Mouse (Mus musculus) neural tube, embryonic 14.5 days (tissue): ENCODE measurements at regions not wholly inside any gene's neighbourhood (a gene's known extent, or its start where the extent isn't known, plus 50 kb on each side); places are given as distances from the start of the nearest gene placed in this dataset.

ENCODE experiments used
- ATAC-seq: fragments of 200-750 bp; cut with Nextera tagmentation; 2 replicates; pipeline ENCODE4 v1.8.0; 2017; ENCODE audit warnings: low read depth, mild to moderate bottlenecking, moderate TSS enrichment, moderate library complexity
- H3K27ac ChIP-seq: fragments of 300-500 bp; sonication (generic); 2 replicates; pipeline ENCODE4 v1.5.1; 2014; ENCODE audit warnings: low read depth, mild to moderate bottlenecking, control low read depth, low read length, moderate library complexity, mixed read lengths
- H3K27me3 ChIP-seq: fragments of 300-500 bp; sonication (generic); 2 replicates; pipeline ENCODE4 v1.6.1; 2014; ENCODE audit warnings: low read length; ENCODE audit not compliant: control insufficient read depth, insufficient read depth
- H3K36me3 ChIP-seq: fragments of 300-500 bp; sonication (generic); 2 replicates; pipeline ENCODE4 v1.6.1; 2014; ENCODE audit warnings: low read length, mixed read lengths; ENCODE audit not compliant: control insufficient read depth, insufficient read depth
- H3K4me1 ChIP-seq: fragments of 300-500 bp; sonication (generic); 2 replicates; pipeline ENCODE4 v1.6.1; 2014; ENCODE audit warnings: low read length; ENCODE audit not compliant: control insufficient read depth, insufficient read depth
- H3K4me2 ChIP-seq: fragments of 300-500 bp; sonication (generic); 2 replicates; pipeline ENCODE4 v1.6.1; 2014; ENCODE audit warnings: mild to moderate bottlenecking, low read depth, low read length, control low read depth
- H3K4me3 ChIP-seq: fragments of 300-500 bp; sonication (generic); 2 replicates; pipeline ENCODE4 v1.5.1; 2014; ENCODE audit warnings: low read depth, low read length, control low read depth, mixed read lengths
- H3K9ac ChIP-seq: fragments of 300-500 bp; sonication (generic); replicated peaks from 2 replicates; pipeline ENCODE4 v1.6.1; 2014; ENCODE audit warnings: low read depth, mild to moderate bottlenecking, control low read depth, low read length, mixed read lengths
- H3K9me3 ChIP-seq: fragments of 300-500 bp; sonication (generic); 2 replicates; pipeline ENCODE4 v1.6.1; 2016; ENCODE audit warnings: low read length; ENCODE audit not compliant: control insufficient read depth
- WGBS: fragments of 180-500 bp; shearing (Covaris S2); extraction: QIAGEN DNeasy Blood & Tissue Kit; methylation state at CpG from one replicate; pipeline ENCODE4 v1.1.7; 2014; 5-methylcytosine and 5-hydroxymethylcytosine counted together

DNA sequence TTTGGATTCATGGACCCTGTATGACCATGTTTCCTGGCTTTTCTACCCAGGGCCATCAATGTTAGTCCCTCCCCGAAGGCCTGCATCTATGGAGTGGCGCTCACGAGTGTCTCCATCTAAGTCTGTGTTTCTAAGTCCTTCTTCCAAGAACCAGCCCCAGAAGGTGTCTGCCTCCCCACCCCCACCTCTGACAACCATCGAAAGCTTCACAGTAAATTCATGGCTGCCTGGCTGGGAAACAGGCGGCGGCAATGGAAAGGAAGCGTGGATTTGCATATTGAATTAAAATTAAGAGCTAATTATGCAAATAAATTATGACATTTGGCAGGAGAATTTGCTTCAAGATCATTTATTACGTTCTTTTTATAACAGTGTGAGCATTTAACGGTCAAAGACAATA is 83.9 kb downstream of the Hif1an start:
- Histone ChIP-seq H3K4me2 (no peak overlapping the region), H3K27ac (no peak overlapping the region), H3K4me3 (no peak overlapping the region), H3K9ac (no peak overlapping the region), H3K27me3 (peaks cover 3% of the 10 kb centered on the region; the same call in 1 of the 2 replicates), H3K4me1 (peaks cover 5% of the 10 kb centered on the region; the same call in 1 of the 2 replicates), H3K36me3 (no peaks in the 10 kb centered on the region), H3K9me3 (no peaks in the 10 kb centered on the region)
- WGBS = 52% methylated on average over 9 of the region's 9 CpGs
- ATAC-seq = no peak

DNA sequence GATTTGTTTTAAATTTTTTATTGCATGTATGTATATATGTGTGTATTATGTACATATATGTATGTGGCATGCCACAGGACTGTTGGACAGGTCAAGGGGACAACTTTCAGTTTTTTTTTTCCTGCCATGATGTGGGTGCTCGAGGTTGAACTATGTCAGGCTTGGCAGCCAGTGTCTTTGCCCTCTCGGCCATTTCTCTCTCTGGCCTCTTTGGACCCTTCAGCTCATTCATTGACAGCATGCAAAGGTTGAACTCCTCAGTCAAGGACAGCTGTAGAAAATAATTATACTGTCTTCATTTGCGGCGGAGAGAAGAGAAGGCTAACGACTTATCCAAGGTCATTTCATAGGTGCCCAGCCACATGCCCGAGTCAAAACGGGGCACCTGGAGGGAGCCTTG is 86.6 kb downstream of the Hif1an start:
- Histone ChIP-seq H3K4me1 (peaks cover 5% of the 10 kb centered on the region; the same call in 1 of the 2 replicates), H3K9me3 (no peaks in the 10 kb centered on the region), H3K36me3 (no peaks in the 10 kb centered on the region), H3K27me3 (peaks cover 3% of the 10 kb centered on the region; the same call in 1 of the 2 replicates), H3K27ac (no peak overlapping the region), H3K4me3 (no peak overlapping the region), H3K4me2 (no peak overlapping the region), H3K9ac (no peak overlapping the region)
- WGBS = 61% methylated on average over 7 of the region's 7 CpGs
- no peak for ATAC-seq

DNA sequence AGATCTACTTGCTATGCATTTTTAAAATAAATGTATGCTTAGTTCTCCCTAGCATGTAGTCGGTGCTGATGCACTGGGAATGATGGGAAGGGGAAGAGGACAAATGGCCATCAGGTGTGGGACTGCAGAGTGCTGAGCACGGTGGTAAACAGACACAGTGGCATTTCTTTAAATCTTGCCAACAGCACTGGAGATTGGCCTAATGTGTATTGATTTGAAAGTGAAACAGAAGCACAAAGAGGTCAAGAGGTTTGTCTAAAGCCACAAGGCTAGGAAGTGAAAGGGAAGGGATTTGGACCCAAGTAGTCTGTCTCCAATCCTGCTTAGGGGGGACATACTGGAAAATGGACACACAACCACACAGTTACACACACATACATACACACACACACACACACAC is 88.2 kb downstream of the Hif1an start:
- peaks cover 3% of the 10 kb centered on the region for H3K27me3 ChIP-seq
- H3K9me3 ChIP-seq = no peaks in the 10 kb centered on the region
- H3K4me1 ChIP-seq = peaks cover 5% of the 10 kb centered on the region; the same call in 1 of the 2 replicates
- ATAC-seq = no peak
- 43% methylated on average over 2 of the region's 2 CpGs for WGBS
- H3K9ac ChIP-seq = no peak overlapping the region
- H3K4me3 ChIP-seq = no peak overlapping the region
- no peak overlapping the region for H3K27ac ChIP-seq
- H3K4me2 ChIP-seq = no peak overlapping the region
- H3K36me3 ChIP-seq = no peaks in the 10 kb centered on the region

DNA sequence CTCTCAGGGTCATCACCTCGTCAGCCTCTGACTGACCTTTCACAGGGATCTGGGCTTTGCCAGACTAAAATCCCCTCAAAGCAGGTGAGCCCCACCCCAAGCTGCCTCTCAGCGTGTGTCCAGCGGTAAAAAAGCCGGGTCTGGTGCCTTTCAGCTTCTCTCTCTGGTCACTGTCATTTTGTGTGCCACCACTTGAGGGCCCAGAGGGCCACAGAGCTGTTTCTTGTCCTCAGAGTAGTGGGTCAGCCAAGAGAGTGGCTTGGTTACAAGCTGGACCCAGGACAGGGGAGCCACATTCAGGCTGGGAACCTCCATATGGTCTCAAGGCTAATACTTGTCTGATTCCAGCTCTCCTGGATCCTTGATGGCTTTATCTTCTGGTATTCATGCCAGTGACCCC is 89.0 kb downstream of the Hif1an start:
- 4% methylated on average over 4 of the region's 4 CpGs for WGBS
- H3K27me3 ChIP-seq = peaks cover 3% of the 10 kb centered on the region
- no peak for ATAC-seq

DNA sequence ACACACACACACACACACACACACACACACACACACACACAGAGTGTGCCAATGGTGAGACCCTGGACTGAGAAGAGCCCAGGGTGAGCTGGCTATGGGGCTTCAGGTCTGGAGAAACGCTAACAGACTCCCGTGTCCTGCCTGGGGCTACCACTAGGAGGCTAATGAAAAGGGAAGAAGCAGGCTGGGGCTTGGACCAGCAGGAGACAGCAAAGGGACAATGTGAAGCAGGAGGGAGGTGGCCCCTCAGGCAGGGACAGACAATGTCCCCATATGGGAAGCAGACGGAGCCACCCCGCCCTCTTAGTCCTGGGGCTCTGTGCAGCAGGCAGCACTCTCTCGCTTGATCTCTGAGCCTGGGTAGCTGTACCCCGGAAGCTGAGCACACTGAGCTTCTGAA is 93.1 kb downstream of the Hif1an start:
- Histone ChIP-seq H3K27me3 (no peaks in the 10 kb centered on the region; the same call in 1 of the 2 replicates), H3K4me2 (no peak overlapping the region), H3K9me3 (no peaks in the 10 kb centered on the region), H3K4me1 (no peaks in the 10 kb centered on the region), H3K27ac (no peak overlapping the region), H3K9ac (no peak overlapping the region), H3K36me3 (no peaks in the 10 kb centered on the region), H3K4me3 (no peak overlapping the region)
- no peak for ATAC-seq
- 1% methylated on average over 6 of the region's 6 CpGs for WGBS

More for the DNA sequence above, 89.0 kb downstream of the Hif1an start:
- H3K27ac ChIP-seq = no peak overlapping the region
- no peak overlapping the region for H3K4me2 ChIP-seq
- H3K9me3 ChIP-seq = no peaks in the 10 kb centered on the region
- H3K36me3 ChIP-seq = no peaks in the 10 kb centered on the region
- H3K4me3 ChIP-seq = no peak overlapping the region
- peaks cover 5% of the 10 kb centered on the region; the same call in 1 of the 2 replicates for H3K4me1 ChIP-seq
- H3K9ac ChIP-seq = no peak overlapping the region

DNA sequence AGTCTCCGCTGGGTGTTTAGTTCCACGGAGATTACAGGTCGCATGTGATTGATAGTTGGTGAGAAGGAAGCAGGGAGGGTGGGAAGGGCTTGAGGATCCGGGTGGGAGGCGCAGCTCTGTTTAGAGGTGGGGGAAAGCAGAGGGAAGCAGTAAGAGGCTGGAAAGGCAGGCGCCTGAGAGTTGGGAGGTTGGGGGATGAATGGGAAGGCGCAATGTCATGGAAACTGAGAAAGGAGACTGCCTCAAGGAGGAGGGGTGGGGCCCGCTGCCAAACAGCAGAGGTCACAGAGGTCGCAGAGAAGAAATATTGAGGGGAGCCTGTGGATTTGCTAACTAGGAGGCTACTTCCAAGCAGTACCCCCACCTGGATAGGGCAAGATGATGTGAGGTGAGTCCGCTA is 96.5 kb upstream of the Pax2 start:
- H3K27ac ChIP-seq = no peak overlapping the region
- H3K27me3 ChIP-seq = no peaks in the 10 kb centered on the region; the same call in 1 of the 2 replicates
- H3K4me2 ChIP-seq = no peak overlapping the region
- no peak overlapping the region for H3K9ac ChIP-seq
- H3K4me1 ChIP-seq = no peaks in the 10 kb centered on the region
- ATAC-seq = no peak
- WGBS = 13% methylated on average over 10 of the region's 10 CpGs
- H3K9me3 ChIP-seq = no peaks in the 10 kb centered on the region
- H3K36me3 ChIP-seq = no peaks in the 10 kb centered on the region
- no peak overlapping the region for H3K4me3 ChIP-seq

DNA sequence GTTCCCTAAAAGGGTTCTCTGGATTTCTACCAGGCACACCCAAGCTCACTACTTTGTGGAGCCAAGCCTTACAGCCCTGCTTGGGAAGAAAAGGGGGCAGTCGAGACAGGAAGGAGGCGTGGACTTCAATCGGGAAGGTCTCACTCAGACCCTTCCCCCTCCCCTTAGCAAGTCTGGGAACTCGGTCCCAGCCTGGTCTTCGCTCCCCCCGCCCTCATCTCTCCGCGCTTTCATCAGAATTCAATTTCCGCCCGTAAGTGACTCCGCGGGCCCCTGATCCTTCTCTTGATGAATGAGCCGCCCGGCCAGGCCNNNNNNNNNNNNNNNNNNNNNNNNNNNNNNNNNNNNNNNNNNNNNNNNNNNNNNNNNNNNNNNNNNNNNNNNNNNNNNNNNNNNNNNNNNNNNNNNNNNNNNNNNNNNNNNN is 86.3 kb upstream of the Pax2 start:
- 0% methylated on average over 14 of the region's 14 CpGs for WGBS
- no peaks in the 10 kb centered on the region for H3K36me3 ChIP-seq
- no peak overlapping the region for H3K9ac ChIP-seq
- peak overlapping the region; percentile 73 for H3K27ac ChIP-seq
- peak overlapping the region; percentile 39 for H3K4me2 ChIP-seq
- ATAC-seq = peak; percentile 18; the same call in 1 of the 2 replicates
- H3K4me3 ChIP-seq = no peak overlapping the region
- H3K9me3 ChIP-seq = no peaks in the 10 kb centered on the region
- peaks cover 28% of the 10 kb centered on the region for H3K4me1 ChIP-seq
- peaks cover 16% of the 10 kb centered on the region for H3K27me3 ChIP-seq

DNA sequence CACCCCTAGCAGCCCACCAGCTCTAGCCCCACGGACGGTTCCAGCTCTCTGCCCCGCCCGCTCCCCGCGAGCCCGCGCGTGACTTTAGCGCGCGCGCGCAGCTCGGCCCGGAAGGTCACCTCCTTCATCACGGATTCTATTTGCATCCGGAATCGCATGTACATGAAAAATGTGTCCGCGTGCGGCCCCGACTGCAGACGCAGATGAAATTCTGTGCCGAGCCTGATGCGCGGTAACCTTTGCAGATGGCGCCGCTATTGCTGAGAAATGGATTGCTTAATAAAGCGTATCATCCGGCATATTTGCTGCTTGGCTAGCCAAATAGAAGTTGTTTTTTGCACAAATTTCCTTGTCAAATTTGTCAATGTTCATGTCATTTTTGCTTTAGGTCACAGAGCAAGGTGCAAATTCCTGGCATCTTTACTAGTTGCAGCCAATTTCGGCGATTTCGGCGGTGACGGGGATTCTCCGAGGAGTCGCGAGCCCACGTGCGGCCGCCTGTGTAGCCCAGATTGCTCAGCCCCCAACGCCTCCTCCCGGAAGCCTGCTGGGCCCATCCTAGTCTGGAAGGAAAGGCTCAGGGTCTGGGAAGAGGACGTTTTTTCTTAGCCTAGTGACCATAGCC is 81.1 kb upstream of the Pax2 start:
- Histone ChIP-seq H3K27me3 (peaks cover 35% of the 10 kb centered on the region), H3K4me1 (peaks cover 24% of the 10 kb centered on the region), H3K4me3 (peak overlapping the region; percentile 17), H3K4me2 (peak overlapping the region; percentile 38), H3K27ac (no peak overlapping the region), H3K9me3 (no peaks in the 10 kb centered on the region), H3K9ac (no peak overlapping the region), H3K36me3 (no peaks in the 10 kb centered on the region)
- ATAC-seq = no peak
- WGBS = 5% methylated on average over 45 of the region's 45 CpGs

DNA sequence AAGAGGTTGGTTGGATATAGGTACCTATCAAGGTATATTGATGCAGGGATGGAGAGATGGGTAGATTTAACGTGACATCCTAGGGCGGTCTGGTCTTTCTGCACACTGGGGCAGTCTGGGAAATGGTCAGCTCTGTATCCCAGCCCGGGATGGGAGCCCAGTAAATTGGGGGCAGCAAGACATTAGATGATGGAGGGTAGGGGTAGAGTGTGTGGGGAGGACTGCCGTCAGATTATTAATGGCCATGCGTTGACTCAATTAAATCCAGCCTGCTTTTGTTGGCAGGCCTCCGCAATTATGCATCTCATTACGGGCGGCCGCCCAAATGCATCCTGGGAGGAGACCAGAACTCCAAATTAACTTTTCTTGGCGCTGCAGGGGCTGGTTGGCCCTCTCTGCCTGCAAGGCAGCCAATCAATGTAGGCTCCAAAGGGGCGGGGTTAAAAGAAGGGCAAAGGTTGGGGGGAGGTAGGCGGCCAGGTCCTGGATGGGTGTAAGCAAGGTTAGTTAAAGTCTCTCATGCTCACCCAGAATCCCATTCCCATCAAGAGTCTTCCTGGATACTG is 79.2 kb upstream of the Pax2 start:
- H3K4me2 ChIP-seq = no peak overlapping the region
- no peaks in the 10 kb centered on the region for H3K36me3 ChIP-seq
- peaks cover 14% of the 10 kb centered on the region for H3K4me1 ChIP-seq
- H3K9ac ChIP-seq = no peak overlapping the region
- H3K4me3 ChIP-seq = no peak overlapping the region
- H3K27me3 ChIP-seq = peaks cover 32% of the 10 kb centered on the region
- WGBS = 4% methylated on average over 12 of the region's 12 CpGs
- no peak for ATAC-seq
- no peaks in the 10 kb centered on the region for H3K9me3 ChIP-seq
- H3K27ac ChIP-seq = no peak overlapping the region
